Mouse (Mus musculus) intestine, postnatal 0 days (tissue): ENCODE data around the gene Vmn2r83. TPM values are rescaled to one million over a fixed set of nuclear protein-coding genes. Genes with fewer than 3 reads are reported as not detected.

Experiments used
- ATAC-seq: fragments of 200-750 bp; cut with Nextera tagmentation; 2 replicates; pipeline ENCODE4 v1.8.0; 2017; ENCODE audit warnings: mild to moderate bottlenecking, moderate TSS enrichment, moderate library complexity
- H3K27ac ChIP-seq: fragments of 300-500 bp; sonication (generic); 2 replicates; pipeline ENCODE4 v1.5.1; 2014; ENCODE audit warnings: mild to moderate bottlenecking, low read depth, low read length, moderate library complexity
- H3K27me3 ChIP-seq: fragments of 300-500 bp; sonication (generic); replicated peaks from 2 replicates; pipeline ENCODE4 v1.6.1; 2014; ENCODE audit warnings: low read length, mixed read lengths; ENCODE audit not compliant: control insufficient read depth, insufficient read depth
- H3K36me3 ChIP-seq: fragments of 300-500 bp; sonication (generic); 2 replicates; pipeline ENCODE4 v1.6.1; 2014; ENCODE audit warnings: mild to moderate bottlenecking, moderate library complexity; ENCODE audit not compliant: control insufficient read depth, insufficient read depth
- H3K4me1 ChIP-seq: fragments of 300-500 bp; sonication (generic); replicated peaks from 2 replicates; pipeline ENCODE4 v1.6.1; 2014; ENCODE audit warnings: antibody characterized with exemption, low read length, mixed read lengths; ENCODE audit not compliant: control insufficient read depth, insufficient read depth
- H3K4me2 ChIP-seq: fragments of 300-500 bp; sonication (generic); replicated peaks from 2 replicates; pipeline ENCODE4 v1.6.1; 2014; ENCODE audit warnings: low read depth, mild to moderate bottlenecking, moderate library complexity
- H3K4me3 ChIP-seq: fragments of 300-500 bp; sonication (generic); 2 replicates; pipeline ENCODE4 v1.5.1; 2014; ENCODE audit warnings: low read depth, low read length
- H3K9ac ChIP-seq: fragments of 300-500 bp; sonication (generic); 2 replicates; pipeline ENCODE4 v1.6.1; 2014; ENCODE audit warnings: mild to moderate bottlenecking, low read depth, low read length
- H3K9me3 ChIP-seq: fragments of 300-500 bp; sonication (generic); 2 replicates; pipeline ENCODE4 v1.6.1; 2016; ENCODE audit warnings: mixed run types; ENCODE audit not compliant: control insufficient read depth
- CTCF ChIP-seq: sonication (generic); IDR thresholded peaks from 2 replicates; pipeline ENCODE4 v1.5.1; 2016; ENCODE audit warnings: low read depth, mild to moderate bottlenecking, control low read depth, antibody characterized with exemption, moderate library complexity
- WGBS: fragments of 180-500 bp; shearing (Covaris S2); extraction: QIAGEN DNeasy Blood & Tissue Kit; methylation state at CpG from one replicate; pipeline ENCODE4 v1.1.7; 2014; 5-methylcytosine and 5-hydroxymethylcytosine counted together
- microRNA-seq: library from miRNA; unstranded; fragments of <30 nt; microRNA quantifications from one replicate; pipeline ENCODE4, GENCODE M21; 2016
- polyA plus RNA-seq: library from polyadenylated mRNA; unstranded; fragments of >200 nt; fragmentation: Nextera tagmentation; extraction: Ambion mirVana; gene quantifications from 2 replicates; pipeline ENCODE4 v1.2.1, GENCODE M21; 2015

Gene Vmn2r83
- polyA plus RNA-seq, 1 experiment from 2014 or later, result not detected

GRCm38 (mm10) chr10:79540746-79541145, 72.2 kb downstream of the Vmn2r83 start:
- no peaks in the 10 kb centered on the region for H3K9me3 ChIP-seq
- H3K9ac ChIP-seq, result no peak overlapping the region
- TF ChIP-seq CTCF, result no peak
- H3K36me3 ChIP-seq, result peaks cover 56% of the 10 kb centered on the region
- H3K27ac ChIP-seq, result no peak overlapping the region
- H3K4me3 ChIP-seq, result no peak overlapping the region
- no peaks in the 10 kb centered on the region for H3K4me1 ChIP-seq
- ATAC-seq, result no peak
- no peak overlapping the region for H3K4me2 ChIP-seq
- WGBS, result 96% methylated on average over 11 of the region's 11 CpGs
- H3K27me3 ChIP-seq, result no peaks in the 10 kb centered on the region

GRCm38 (mm10) chr10:79541522-79541921, 73.0 kb downstream of the Vmn2r83 start:
- Histone ChIP-seq H3K36me3 (peaks cover 64% of the 10 kb centered on the region), H3K4me1 (no peaks in the 10 kb centered on the region), H3K9me3 (no peaks in the 10 kb centered on the region), H3K4me3 (no peak overlapping the region), H3K4me2 (no peak overlapping the region), H3K9ac (no peak overlapping the region), H3K27me3 (no peaks in the 10 kb centered on the region), H3K27ac (no peak overlapping the region)
- WGBS, result 90% methylated on average over 15 of the region's 15 CpGs
- no peak for TF ChIP-seq CTCF
- no peak for ATAC-seq

- H3K9me3 ChIP-seq, result no peaks in the 10 kb centered on the region
- H3K4me3 ChIP-seq, result no peak overlapping the region
- TF ChIP-seq CTCF, result no peak
- H3K4me2 ChIP-seq, result no peak overlapping the region
- H3K36me3 ChIP-seq, result peaks cover 70% of the 10 kb centered on the region
- no peak for ATAC-seq
- H3K27ac ChIP-seq, result peak overlapping the region; percentile 41; the same call in 1 of the 2 replicates
- no peaks in the 10 kb centered on the region for H3K4me1 ChIP-seq
- WGBS, result 92% methylated on average over 11 of the region's 11 CpGs
- H3K27me3 ChIP-seq, result no peaks in the 10 kb centered on the region
- H3K9ac ChIP-seq, result no peak overlapping the region
Measured at GRCm38 (mm10) chr10:79542171-79542570, 73.6 kb downstream of the Vmn2r83 start.

Small RNA genes lying within 50 kb of the gene (microRNA-seq; reads per million reads assigned to microRNA genes)
- gene Mir6909, result 2.2 reads per million

Other genes starting within 250 kb of the Vmn2r83 start
- not detected in 2 replicates for gene Vmn2r81, start 221.0 kb upstream of the Vmn2r83 start, polyA plus RNA-seq
- not detected in 2 replicates for gene Vmn2r82, start 112.2 kb upstream of the Vmn2r83 start, polyA plus RNA-seq
- gene Plpp2, start 65.1 kb downstream of the Vmn2r83 start, polyA plus RNA-seq, result 141 TPM in 2 replicates
- 15.6 and 16.2 TPM in 2 replicates for gene Mier2, start 86.5 kb downstream of the Vmn2r83 start, polyA plus RNA-seq
- not detected in 2 replicates for gene Theg, start 118.6 kb downstream of the Vmn2r83 start, polyA plus RNA-seq
- gene C2cd4c, start 145.3 kb downstream of the Vmn2r83 start, polyA plus RNA-seq, result 0.05 TPM in 2 replicates
- 1.9 and 2.2 TPM in 2 replicates for gene Shc2, start 169.2 kb downstream of the Vmn2r83 start, polyA plus RNA-seq
- not detected in 2 replicates for gene Odf3l2, start 177.0 kb downstream of the Vmn2r83 start, polyA plus RNA-seq
- 15.6 and 16.9 TPM in 2 replicates for gene Madcam1, start 195.8 kb downstream of the Vmn2r83 start, polyA plus RNA-seq
- 47.6 and 48.5 TPM in 2 replicates for gene Tpgs1, start 200.6 kb downstream of the Vmn2r83 start, polyA plus RNA-seq
- 88.0 and 89.6 TPM in 2 replicates for gene Cdc34, start 213.5 kb downstream of the Vmn2r83 start, polyA plus RNA-seq
- gene Gzmm, start 220.3 kb downstream of the Vmn2r83 start, polyA plus RNA-seq, result 0.16 and 0.26 TPM in 2 replicates
- gene Bsg, start 235.8 kb downstream of the Vmn2r83 start, polyA plus RNA-seq, result 888 and 937 TPM in 2 replicates
- 0.38 and 0.43 TPM in 2 replicates for gene Hcn2, start 247.9 kb downstream of the Vmn2r83 start, polyA plus RNA-seq